Mouse (Mus musculus): Measurements from ENCODE around the gene Zfp422. TPM values are rescaled to one million over a fixed set of nuclear protein-coding genes. Genes with fewer than 3 reads are reported as not detected.

Zfp422 gene
- polyA plus RNA-seq, 1 experiment from 2014 or later, result 135 TPM

DNA sequence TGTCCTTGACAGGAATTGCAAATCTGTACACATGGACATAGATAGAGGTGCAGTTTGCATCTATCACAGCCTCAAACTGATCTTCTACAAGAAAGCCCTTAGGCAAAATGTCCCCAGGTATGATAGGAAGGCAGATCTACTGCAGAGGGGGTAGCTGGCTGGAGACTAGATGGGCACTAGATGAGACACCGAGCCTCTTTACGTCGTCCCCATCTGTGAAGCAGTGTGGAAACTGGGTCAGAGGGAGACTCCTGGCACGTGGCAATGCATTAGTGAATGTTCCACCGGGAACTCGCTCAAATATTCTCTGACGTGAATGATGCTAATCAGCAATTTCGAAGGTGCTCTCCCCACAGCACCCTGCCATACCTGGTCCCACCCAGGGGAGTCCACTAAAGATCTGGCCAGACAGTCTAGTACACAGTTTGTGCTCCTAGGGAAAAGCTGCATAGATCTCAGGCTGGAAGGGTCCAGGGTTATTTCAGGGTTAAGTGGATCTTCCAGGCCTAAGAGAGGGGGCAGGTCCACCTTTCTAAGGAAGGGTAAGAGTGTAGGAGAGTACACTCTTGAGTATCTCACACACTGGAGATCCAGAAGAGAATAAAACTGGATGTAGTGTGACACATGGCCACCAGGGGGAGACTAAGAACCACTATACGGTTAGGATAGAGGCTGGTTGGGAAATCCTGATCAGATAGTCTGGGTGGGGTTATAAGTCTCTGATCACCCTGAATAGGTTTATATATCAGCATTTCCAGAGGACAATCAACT is 25.1 kb upstream of the Zfp422 start:
- Histone ChIP-seq H3K4me3 (ENCODE audit: low read depth, low read length) (no peak overlapping the region), H3K4me1 (ENCODE audit: control insufficient read depth, insufficient read depth, low read length) (no peaks in the 10 kb centered on the region), H3K27me3 (ENCODE audit: control insufficient read depth, insufficient read depth, low read depth, low read length) (no peaks in the 10 kb centered on the region), H3K9me3 (replicated peaks; ENCODE audit: control insufficient read depth, low read length, poor library complexity, severe bottlenecking) (no peaks in the 10 kb centered on the region), H3K9ac (ENCODE audit: low read depth, low read length) (no peak overlapping the region), H3K27ac (ENCODE audit: low read length) (no peak overlapping the region), H3K36me3 (ENCODE audit: control insufficient read depth, insufficient read depth, low read length) (no peaks in the 10 kb centered on the region), H3K4me2 (ENCODE audit: low read length) (no peak overlapping the region)
- ATAC-seq, result peak; percentile 83
- WGBS, result 60% methylated on average over 9 of the region's 9 CpGs

DNA sequence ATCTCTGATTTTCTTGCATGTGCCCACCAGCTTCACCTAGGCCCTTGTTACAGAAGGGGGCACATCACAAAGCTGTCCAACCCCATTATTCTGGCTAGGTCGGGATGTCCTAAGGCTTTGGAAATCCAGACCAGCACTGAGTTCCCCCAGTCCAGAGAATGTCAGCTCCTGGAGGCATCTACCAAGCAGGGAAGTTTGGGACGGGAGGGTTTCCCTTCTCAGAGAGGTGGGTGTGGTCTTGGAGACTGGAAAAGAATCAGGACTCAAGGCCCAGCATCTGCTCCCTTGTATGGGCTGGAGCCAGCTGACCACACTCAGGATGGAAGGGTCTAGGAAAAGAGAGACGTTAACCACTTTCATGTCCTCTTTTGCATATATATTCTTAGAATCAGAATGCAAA is 24.4 kb upstream of the Zfp422 start:
- H3K9me3 ChIP-seq (replicated peaks; ENCODE audit: control insufficient read depth, low read length, poor library complexity, severe bottlenecking), result no peaks in the 10 kb centered on the region
- no peak for ATAC-seq
- H3K9ac ChIP-seq (ENCODE audit: low read depth, low read length), result no peak overlapping the region
- H3K27ac ChIP-seq (ENCODE audit: low read length), result no peak overlapping the region
- no peak overlapping the region for H3K4me2 ChIP-seq (ENCODE audit: low read length)
- H3K4me1 ChIP-seq (ENCODE audit: control insufficient read depth, insufficient read depth, low read length), result no peaks in the 10 kb centered on the region
- no peaks in the 10 kb centered on the region for H3K36me3 ChIP-seq (ENCODE audit: control insufficient read depth, insufficient read depth, low read length)
- H3K27me3 ChIP-seq (ENCODE audit: control insufficient read depth, insufficient read depth, low read depth, low read length), result no peaks in the 10 kb centered on the region
- 80% methylated on average over 3 of the region's 3 CpGs for WGBS
- no peak overlapping the region for H3K4me3 ChIP-seq (ENCODE audit: low read depth, low read length)

DNA sequence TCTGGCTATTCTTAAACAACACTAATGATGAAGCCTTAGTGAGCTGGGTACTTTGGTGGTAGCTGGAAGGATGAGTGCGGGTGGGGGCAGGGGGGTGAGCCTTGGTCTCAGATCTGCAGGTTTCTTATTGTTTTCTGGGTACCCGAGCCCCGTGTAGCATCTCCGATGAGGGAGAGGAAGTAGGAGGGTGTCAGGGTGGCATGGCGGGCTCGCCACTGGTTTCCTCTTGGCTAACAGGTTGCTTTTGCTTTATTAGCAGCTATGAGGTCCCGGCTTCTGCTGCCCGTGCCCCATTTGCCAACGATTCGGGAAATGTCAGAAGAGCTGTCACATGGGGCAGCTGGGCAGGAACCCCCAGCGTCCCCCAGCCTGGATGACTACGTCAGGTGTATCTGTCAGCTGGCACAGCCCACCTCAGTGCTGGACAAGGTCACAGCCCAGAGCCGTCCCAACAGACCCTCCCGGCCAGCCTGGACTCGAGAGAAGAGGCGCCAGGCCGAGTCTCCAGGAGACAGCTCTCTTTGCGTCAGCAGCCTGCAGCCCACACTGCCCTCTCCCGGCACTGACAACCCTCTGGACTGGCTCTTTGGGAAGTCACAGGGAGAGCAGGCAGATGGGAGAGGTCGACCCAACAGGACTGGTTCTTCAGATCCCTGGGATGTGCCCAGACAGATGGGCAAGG is 22.8 kb upstream of the Zfp422 start:
- no peak overlapping the region for H3K27ac ChIP-seq (ENCODE audit: low read length)
- 74% methylated on average over 20 of the region's 20 CpGs for WGBS
- H3K4me1 ChIP-seq (ENCODE audit: control insufficient read depth, insufficient read depth, low read length), result no peaks in the 10 kb centered on the region
- H3K4me3 ChIP-seq (ENCODE audit: low read depth, low read length), result no peak overlapping the region
- no peak overlapping the region for H3K4me2 ChIP-seq (ENCODE audit: low read length)
- no peaks in the 10 kb centered on the region for H3K36me3 ChIP-seq (ENCODE audit: control insufficient read depth, insufficient read depth, low read length)
- ATAC-seq, result no peak
- H3K27me3 ChIP-seq (ENCODE audit: control insufficient read depth, insufficient read depth, low read depth, low read length), result no peaks in the 10 kb centered on the region
- H3K9ac ChIP-seq (ENCODE audit: low read depth, low read length), result no peak overlapping the region
- no peaks in the 10 kb centered on the region for H3K9me3 ChIP-seq (replicated peaks; ENCODE audit: control insufficient read depth, low read length, poor library complexity, severe bottlenecking)

DNA sequence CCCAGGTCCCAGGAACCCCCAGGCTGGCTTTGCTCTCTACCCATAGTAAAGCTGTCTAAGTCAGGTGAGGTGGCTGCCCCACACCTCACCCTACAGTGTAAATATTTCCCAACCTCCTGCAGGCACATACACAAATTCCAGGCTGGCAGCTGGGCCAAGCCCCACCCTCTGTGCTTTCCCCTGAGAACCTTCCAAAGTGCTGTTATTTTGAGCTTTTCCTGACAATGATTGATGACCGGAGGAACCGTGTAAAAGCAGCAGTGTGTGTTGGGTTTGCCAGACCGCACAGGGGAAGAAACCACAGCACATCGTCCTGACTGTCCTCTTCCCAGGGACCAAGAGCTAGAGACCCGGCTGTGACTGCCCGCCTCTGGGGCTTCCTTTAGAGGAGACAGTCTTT is 21.6 kb upstream of the Zfp422 start, which contains the start of gene Depp1:
TSS of gene Depp1 (plus strand) at position 204 of the 400 bp plus-strand sequence.
- ATAC-seq, result no peak

DNA sequence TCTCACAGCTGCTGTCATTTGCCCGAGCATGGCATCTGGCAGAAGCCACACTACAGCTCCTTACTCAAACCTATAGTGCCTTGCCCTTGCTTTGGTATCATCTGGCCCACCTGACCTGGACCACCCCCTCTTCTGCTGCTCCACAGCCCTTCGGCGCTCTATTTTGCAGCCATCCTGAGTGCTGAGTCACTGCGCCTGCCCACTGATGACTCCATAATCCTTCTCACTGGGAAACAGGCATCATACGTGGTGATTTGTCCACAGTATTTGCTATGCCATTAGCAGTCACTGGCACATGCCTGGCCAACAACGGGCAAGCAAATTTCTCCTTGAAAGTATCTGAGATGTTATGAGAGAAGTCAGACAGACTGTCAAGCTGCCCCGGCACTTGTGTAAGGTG is 21.0 kb upstream of the Zfp422 start:
- Histone ChIP-seq H3K4me3 (ENCODE audit: low read depth, low read length) (no peak overlapping the region), H3K4me1 (ENCODE audit: control insufficient read depth, insufficient read depth, low read length) (no peaks in the 10 kb centered on the region), H3K9ac (ENCODE audit: low read depth, low read length) (no peak overlapping the region), H3K27ac (ENCODE audit: low read length) (no peak overlapping the region), H3K9me3 (replicated peaks; ENCODE audit: control insufficient read depth, low read length, poor library complexity, severe bottlenecking) (no peaks in the 10 kb centered on the region), H3K4me2 (ENCODE audit: low read length) (no peak overlapping the region), H3K36me3 (ENCODE audit: control insufficient read depth, insufficient read depth, low read length) (no peaks in the 10 kb centered on the region), H3K27me3 (ENCODE audit: control insufficient read depth, insufficient read depth, low read depth, low read length) (no peaks in the 10 kb centered on the region)
- no peak for ATAC-seq
- 91% methylated on average over 7 of the region's 7 CpGs for WGBS

More for the DNA sequence above, 21.6 kb upstream of the Zfp422 start, which contains the start of gene Depp1:
- WGBS, result 82% methylated on average over 6 of the region's 6 CpGs
- Histone ChIP-seq H3K4me1 (ENCODE audit: control insufficient read depth, insufficient read depth, low read length) (no peaks in the 10 kb centered on the region), H3K27me3 (ENCODE audit: control insufficient read depth, insufficient read depth, low read depth, low read length) (no peaks in the 10 kb centered on the region), H3K27ac (ENCODE audit: low read length) (no peak within 1 kb of the TSS), H3K36me3 (ENCODE audit: control insufficient read depth, insufficient read depth, low read length) (no peaks in the 10 kb centered on the region), H3K9me3 (replicated peaks; ENCODE audit: control insufficient read depth, low read length, poor library complexity, severe bottlenecking) (no peaks in the 10 kb centered on the region), H3K4me2 (ENCODE audit: low read length) (no peak within 1 kb of the TSS), H3K4me3 (ENCODE audit: low read depth, low read length) (no peak within 1 kb of the TSS), H3K9ac (ENCODE audit: low read depth, low read length) (no peak within 1 kb of the TSS)

DNA sequence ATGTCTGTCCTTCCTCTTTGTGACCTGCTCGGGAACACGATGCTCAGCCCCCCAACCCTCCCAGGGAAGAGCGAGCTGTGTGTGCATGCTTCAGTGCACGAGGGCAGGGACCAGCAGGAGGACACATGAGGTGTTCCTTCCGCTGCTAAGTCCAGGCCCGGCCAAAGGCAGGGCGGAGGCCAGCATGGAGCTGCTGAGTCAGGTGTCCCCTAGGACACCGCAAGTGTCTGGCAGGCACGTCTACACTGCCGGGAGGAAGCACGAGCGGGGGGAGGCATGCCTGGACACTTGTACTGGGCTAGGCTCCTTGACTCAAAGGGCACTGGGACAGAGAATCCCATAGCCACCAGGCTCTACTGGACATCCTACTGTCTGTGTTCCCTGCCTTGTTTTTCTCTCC is 19.0 kb upstream of the Zfp422 start:
- no peak overlapping the region for H3K27ac ChIP-seq (ENCODE audit: low read length)
- H3K36me3 ChIP-seq (ENCODE audit: control insufficient read depth, insufficient read depth, low read length), result no peaks in the 10 kb centered on the region
- no peak overlapping the region for H3K4me2 ChIP-seq (ENCODE audit: low read length)
- no peak for ATAC-seq
- no peaks in the 10 kb centered on the region for H3K27me3 ChIP-seq (ENCODE audit: control insufficient read depth, insufficient read depth, low read depth, low read length)
- no peaks in the 10 kb centered on the region for H3K4me1 ChIP-seq (ENCODE audit: control insufficient read depth, insufficient read depth, low read length)
- no peak overlapping the region for H3K4me3 ChIP-seq (ENCODE audit: low read depth, low read length)
- WGBS, result 77% methylated on average over 12 of the region's 12 CpGs
- H3K9me3 ChIP-seq (replicated peaks; ENCODE audit: control insufficient read depth, low read length, poor library complexity, severe bottlenecking), result no peaks in the 10 kb centered on the region
- H3K9ac ChIP-seq (ENCODE audit: low read depth, low read length), result no peak overlapping the region

DNA sequence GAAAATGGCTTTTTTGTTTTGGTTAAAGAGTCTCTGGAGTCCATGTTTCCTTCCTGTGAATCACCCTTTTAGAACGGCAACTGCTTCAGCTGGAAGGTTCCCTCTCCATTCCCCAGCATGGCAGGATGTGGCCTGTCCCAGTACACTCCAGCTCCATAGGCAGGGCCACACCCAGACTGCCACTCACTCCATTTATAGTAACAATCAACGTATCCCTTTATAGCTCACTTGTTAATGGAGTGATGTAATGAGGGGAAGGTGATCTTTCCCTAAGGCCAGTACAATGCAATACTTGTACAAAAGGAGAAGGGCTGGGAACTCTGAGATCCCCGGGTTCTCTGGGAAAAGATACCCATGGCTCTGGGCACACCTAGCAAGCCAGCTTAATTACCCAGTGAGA is 15.5 kb upstream of the Zfp422 start:
- Histone ChIP-seq H3K27me3 (ENCODE audit: control insufficient read depth, insufficient read depth, low read depth, low read length) (no peaks in the 10 kb centered on the region), H3K4me1 (ENCODE audit: control insufficient read depth, insufficient read depth, low read length) (no peaks in the 10 kb centered on the region), H3K27ac (ENCODE audit: low read length) (no peak overlapping the region), H3K9me3 (replicated peaks; ENCODE audit: control insufficient read depth, low read length, poor library complexity, severe bottlenecking) (no peaks in the 10 kb centered on the region), H3K4me3 (ENCODE audit: low read depth, low read length) (no peak overlapping the region), H3K36me3 (ENCODE audit: control insufficient read depth, insufficient read depth, low read length) (no peaks in the 10 kb centered on the region), H3K4me2 (ENCODE audit: low read length) (no peak overlapping the region), H3K9ac (ENCODE audit: low read depth, low read length) (no peak overlapping the region)
- WGBS, result 82% methylated on average over 3 of the region's 3 CpGs
- no peak for ATAC-seq

DNA sequence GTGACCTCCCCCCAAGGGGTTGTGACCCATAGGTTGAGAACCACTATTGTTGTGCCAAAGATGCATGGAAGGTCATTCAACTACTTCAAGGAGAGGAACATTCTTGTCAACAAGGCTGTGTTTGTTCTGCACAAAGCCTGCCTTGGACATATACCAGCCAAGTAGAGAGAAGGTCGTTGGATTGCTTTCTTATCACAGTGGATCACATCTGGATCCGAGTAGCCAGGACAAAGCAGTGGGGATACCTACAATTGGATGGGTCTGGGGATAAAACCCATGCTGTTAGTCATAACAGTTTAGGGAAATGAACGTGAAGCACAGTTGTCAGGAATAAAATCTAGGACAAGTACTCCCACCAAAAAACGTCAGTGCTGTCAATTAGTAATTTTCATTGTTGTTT is 15.1 kb upstream of the Zfp422 start:
- no peaks in the 10 kb centered on the region for H3K36me3 ChIP-seq (ENCODE audit: control insufficient read depth, insufficient read depth, low read length)
- WGBS, result 68% methylated on average over 4 of the region's 4 CpGs
- H3K27me3 ChIP-seq (ENCODE audit: control insufficient read depth, insufficient read depth, low read depth, low read length), result no peaks in the 10 kb centered on the region
- no peaks in the 10 kb centered on the region for H3K4me1 ChIP-seq (ENCODE audit: control insufficient read depth, insufficient read depth, low read length)
- H3K9me3 ChIP-seq (replicated peaks; ENCODE audit: control insufficient read depth, low read length, poor library complexity, severe bottlenecking), result no peaks in the 10 kb centered on the region
- ATAC-seq, result no peak
- no peak overlapping the region for H3K4me3 ChIP-seq (ENCODE audit: low read depth, low read length)
- H3K4me2 ChIP-seq (ENCODE audit: low read length), result no peak overlapping the region
- no peak overlapping the region for H3K27ac ChIP-seq (ENCODE audit: low read length)
- H3K9ac ChIP-seq (ENCODE audit: low read depth, low read length), result no peak overlapping the region

DNA sequence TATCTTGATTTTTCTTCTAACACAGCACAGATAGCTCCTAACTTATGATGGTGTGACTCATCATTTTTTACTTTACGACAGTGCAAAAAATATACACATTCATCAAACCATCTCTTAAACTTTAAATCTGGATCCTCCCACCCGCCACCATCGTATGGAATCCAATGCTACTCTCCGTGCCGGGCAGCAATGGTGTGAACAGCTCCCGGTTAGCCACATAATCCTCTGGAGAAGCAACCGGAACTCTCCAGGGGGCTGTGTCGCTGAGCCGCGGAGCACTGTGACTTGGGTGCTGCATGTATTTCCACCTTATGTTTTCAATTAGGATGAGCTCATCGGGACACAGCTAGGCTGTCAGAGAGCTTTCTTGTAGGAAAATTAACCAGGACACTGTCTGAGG is 14.1 kb upstream of the Zfp422 start:
- Histone ChIP-seq H3K4me1 (ENCODE audit: control insufficient read depth, insufficient read depth, low read length) (no peaks in the 10 kb centered on the region), H3K4me2 (ENCODE audit: low read length) (no peak overlapping the region), H3K27me3 (ENCODE audit: control insufficient read depth, insufficient read depth, low read depth, low read length) (no peaks in the 10 kb centered on the region), H3K9me3 (replicated peaks; ENCODE audit: control insufficient read depth, low read length, poor library complexity, severe bottlenecking) (no peaks in the 10 kb centered on the region), H3K36me3 (ENCODE audit: control insufficient read depth, insufficient read depth, low read length) (no peaks in the 10 kb centered on the region), H3K27ac (ENCODE audit: low read length) (no peak overlapping the region), H3K9ac (ENCODE audit: low read depth, low read length) (no peak overlapping the region), H3K4me3 (ENCODE audit: low read depth, low read length) (no peak overlapping the region)
- 90% methylated on average over 11 of the region's 11 CpGs for WGBS
- no peak for ATAC-seq
